Mouse (Mus musculus): ENCODE data around the gene Il22ra2. TPM values are rescaled to one million over a fixed set of nuclear protein-coding genes. Genes with fewer than 3 reads are reported as not detected.

Il22ra2 gene
- polyA plus RNA-seq, 1 experiment from 2014 or later, result not detected

DNA sequence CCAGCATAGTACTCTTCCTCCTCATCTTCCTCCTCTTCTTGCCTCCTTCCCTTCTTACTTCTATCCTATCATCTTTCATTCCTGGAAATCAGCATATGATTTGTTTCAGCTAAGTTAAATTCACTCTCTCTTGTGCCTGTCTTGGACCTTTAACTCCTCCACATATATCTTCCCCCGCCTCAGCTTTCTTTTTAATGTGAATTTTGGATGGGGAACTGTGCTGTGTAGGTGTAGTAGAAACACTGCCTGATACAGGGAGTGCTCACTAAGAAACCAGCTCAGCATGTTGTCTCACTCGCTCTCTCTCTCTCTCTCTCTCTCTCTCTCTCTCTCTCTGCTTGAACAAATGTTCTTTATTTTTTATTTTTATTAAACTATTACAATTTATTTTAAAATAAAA lies 23.3 kb downstream of the Il22ra2 start:
- Histone ChIP-seq H3K27me3 (ENCODE audit: insufficient read depth, low read length) (no peaks in the 10 kb centered on the region), H3K9ac (no peak overlapping the region), H3K36me3 (ENCODE audit: insufficient read depth) (no peaks in the 10 kb centered on the region), H3K27ac (ENCODE audit: low read depth) (no peak overlapping the region), H3K4me3 (ENCODE audit: low read depth, low read length) (no peak overlapping the region), H3K4me1 (ENCODE audit: insufficient read depth) (no peaks in the 10 kb centered on the region), H3K9me3 (ENCODE audit: low read depth, low read length) (no peaks in the 10 kb centered on the region), H3K4me2 (no peak overlapping the region)
- no peak for ATAC-seq (ENCODE audit: insufficient read depth)
- no peak for DNase-seq
- TF ChIP-seq CTCF (IDR thresholded peaks at IDR 0.05; ENCODE audit: low read depth), result no peak
- WGBS, result 85% methylated on average over 2 of the region's 2 CpGs

DNA sequence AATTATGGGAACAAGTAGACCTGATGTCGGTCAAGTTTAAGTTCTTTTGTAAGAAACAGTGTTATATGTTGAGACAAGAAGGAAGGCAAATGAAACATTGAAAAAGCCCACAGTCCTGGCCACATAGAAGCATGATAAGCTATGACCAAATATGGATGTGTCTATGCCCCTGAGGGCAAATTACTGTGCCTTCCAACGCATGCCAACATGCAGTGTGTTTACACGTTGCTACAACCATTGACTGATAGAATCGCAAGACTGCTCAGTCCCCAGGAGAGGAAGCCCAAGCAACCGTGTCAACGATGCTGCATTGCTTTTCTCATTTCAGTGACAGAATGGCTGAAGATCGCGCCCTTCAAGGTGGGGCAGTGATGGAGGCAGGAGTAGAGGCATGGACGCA lies 35.6 kb downstream of the Il22ra2 start:
- Histone ChIP-seq H3K9me3 (ENCODE audit: low read depth, low read length) (no peaks in the 10 kb centered on the region), H3K9ac (no peak overlapping the region), H3K36me3 (ENCODE audit: insufficient read depth) (no peaks in the 10 kb centered on the region), H3K4me3 (ENCODE audit: low read depth, low read length) (no peak overlapping the region), H3K4me2 (no peak overlapping the region), H3K27ac (ENCODE audit: low read depth) (no peak overlapping the region), H3K27me3 (ENCODE audit: insufficient read depth, low read length) (no peaks in the 10 kb centered on the region), H3K4me1 (ENCODE audit: insufficient read depth) (no peaks in the 10 kb centered on the region)
- no peak for TF ChIP-seq CTCF (IDR thresholded peaks at IDR 0.05; ENCODE audit: low read depth)
- DNase-seq (no peak), ATAC-seq (ENCODE audit: insufficient read depth) (no peak)
- WGBS, result 81% methylated on average over 9 of the region's 9 CpGs

DNA sequence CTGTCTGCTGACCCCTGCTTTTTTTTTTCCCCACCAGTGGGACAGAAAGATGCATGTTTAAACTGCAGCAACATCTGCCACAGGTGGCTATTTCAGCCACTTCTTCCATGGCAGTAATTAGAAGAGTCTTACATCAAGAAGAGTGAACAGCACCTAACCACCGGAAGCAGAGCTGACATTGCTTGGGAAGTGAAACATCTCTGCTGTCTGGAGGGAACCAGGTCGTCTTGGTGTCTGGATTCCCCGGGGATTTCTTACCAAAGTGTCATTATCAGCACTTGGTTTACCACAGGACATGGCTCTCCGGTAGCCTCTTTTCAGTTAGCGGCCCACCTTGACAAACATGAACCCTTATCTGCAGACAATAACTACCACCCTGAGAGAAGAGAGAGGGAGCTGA lies 38.2 kb downstream of the Il22ra2 start:
- Histone ChIP-seq H3K4me1 (ENCODE audit: insufficient read depth) (no peaks in the 10 kb centered on the region), H3K27ac (ENCODE audit: low read depth) (no peak overlapping the region), H3K36me3 (ENCODE audit: insufficient read depth) (no peaks in the 10 kb centered on the region), H3K4me3 (ENCODE audit: low read depth, low read length) (no peak overlapping the region), H3K9me3 (ENCODE audit: low read depth, low read length) (no peaks in the 10 kb centered on the region), H3K27me3 (ENCODE audit: insufficient read depth, low read length) (no peaks in the 10 kb centered on the region), H3K9ac (no peak overlapping the region), H3K4me2 (no peak overlapping the region)
- 69% methylated on average over 5 of the region's 5 CpGs for WGBS
- DNase-seq (no peak), ATAC-seq (ENCODE audit: insufficient read depth) (no peak)
- no peak for TF ChIP-seq CTCF (IDR thresholded peaks at IDR 0.05; ENCODE audit: low read depth)

DNA sequence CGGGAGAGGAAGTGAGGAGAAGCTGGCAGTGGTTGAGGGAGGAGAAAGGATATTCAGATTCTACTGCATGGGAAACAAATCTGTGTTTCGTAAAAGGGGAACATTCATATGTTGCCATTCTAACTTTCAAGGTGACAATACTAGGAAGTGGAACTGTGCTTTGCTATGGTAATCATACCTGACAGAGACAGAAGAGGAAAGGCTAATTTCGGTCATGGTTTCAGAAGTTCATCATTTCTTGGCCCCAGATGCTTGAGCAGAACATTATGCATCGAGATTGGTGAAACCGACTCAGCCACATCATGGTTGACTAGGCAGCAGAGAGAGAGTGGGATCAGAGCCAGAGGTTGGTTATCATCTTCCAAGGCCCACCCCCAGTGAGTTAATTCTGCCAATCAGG lies 47.2 kb downstream of the Il22ra2 start:
- H3K4me3 ChIP-seq (ENCODE audit: low read depth, low read length), result no peak overlapping the region
- H3K9me3 ChIP-seq (ENCODE audit: low read depth, low read length), result no peaks in the 10 kb centered on the region
- TF ChIP-seq CTCF (IDR thresholded peaks at IDR 0.05; ENCODE audit: low read depth), result no peak
- no peak for DNase-seq
- 85% methylated on average over 5 of the region's 5 CpGs for WGBS
- H3K9ac ChIP-seq, result no peak overlapping the region
- no peak overlapping the region for H3K4me2 ChIP-seq
- H3K36me3 ChIP-seq (ENCODE audit: insufficient read depth), result no peaks in the 10 kb centered on the region
- no peak for ATAC-seq (ENCODE audit: insufficient read depth)
- H3K27ac ChIP-seq (ENCODE audit: low read depth), result no peak overlapping the region
- H3K27me3 ChIP-seq (ENCODE audit: insufficient read depth, low read length), result no peaks in the 10 kb centered on the region
- H3K4me1 ChIP-seq (ENCODE audit: insufficient read depth), result no peaks in the 10 kb centered on the region

DNA sequence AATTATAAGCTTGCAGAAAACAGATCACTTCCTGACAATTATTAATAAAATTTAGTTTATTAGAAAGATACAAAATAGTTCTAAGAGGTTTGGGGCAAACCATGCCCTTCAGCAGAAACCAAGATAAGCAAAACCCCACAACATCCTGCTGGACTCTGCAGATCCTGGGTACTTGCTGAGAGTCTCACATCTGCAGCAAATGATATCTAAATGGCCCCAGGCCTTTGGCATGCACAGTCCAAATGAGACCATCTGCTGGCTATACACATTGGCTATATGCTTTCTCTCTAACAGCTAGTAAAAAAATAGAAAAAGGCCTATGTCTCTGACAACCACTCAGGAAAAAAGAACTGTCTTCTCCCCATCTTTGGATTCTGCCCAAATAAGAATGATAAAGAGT lies 50.2 kb downstream of the Il22ra2 start:
- Histone ChIP-seq H3K4me3 (ENCODE audit: low read depth, low read length) (no peak overlapping the region), H3K4me1 (ENCODE audit: insufficient read depth) (no peaks in the 10 kb centered on the region)
- DNase-seq, result no peak

DNA sequence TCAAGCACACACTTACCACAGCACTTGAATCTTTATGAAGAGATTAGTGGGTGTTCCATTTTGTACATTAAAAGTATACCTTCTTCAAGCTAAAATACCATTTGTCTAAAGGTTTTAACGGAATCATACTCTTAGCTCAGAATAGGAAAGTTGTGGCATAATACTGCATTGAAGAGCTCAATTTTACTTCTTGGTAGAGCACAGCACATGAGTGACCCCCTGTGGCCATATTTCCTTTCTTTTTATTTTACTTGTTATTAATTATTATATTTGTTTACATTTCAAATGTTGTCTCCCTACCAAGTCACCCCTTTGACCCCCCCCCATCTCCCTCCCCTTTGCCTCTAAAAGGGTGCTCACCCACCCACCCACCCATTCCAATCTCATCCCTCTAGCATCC lies 51.3 kb downstream of the Il22ra2 start:
- ATAC-seq (ENCODE audit: insufficient read depth) (no peak), DNase-seq (peak; percentile 17)
- Histone ChIP-seq H3K27me3 (ENCODE audit: insufficient read depth, low read length) (no peaks in the 10 kb centered on the region), H3K9me3 (ENCODE audit: low read depth, low read length) (no peaks in the 10 kb centered on the region), H3K27ac (ENCODE audit: low read depth) (no peak overlapping the region), H3K4me2 (no peak overlapping the region), H3K36me3 (ENCODE audit: insufficient read depth) (no peaks in the 10 kb centered on the region), H3K9ac (no peak overlapping the region), H3K4me1 (ENCODE audit: insufficient read depth) (no peaks in the 10 kb centered on the region), H3K4me3 (ENCODE audit: low read depth, low read length) (no peak overlapping the region)
- TF ChIP-seq CTCF (IDR thresholded peaks at IDR 0.05; ENCODE audit: low read depth), result peak; percentile 24; the same call in 1 of the 2 replicates
- WGBS, result 78% methylated on average over 1 of the region's 1 CpGs

More for the DNA sequence above, 50.2 kb downstream of the Il22ra2 start:
- Histone ChIP-seq H3K9me3 (ENCODE audit: low read depth, low read length) (no peaks in the 10 kb centered on the region), H3K4me2 (no peak overlapping the region), H3K27ac (ENCODE audit: low read depth) (no peak overlapping the region), H3K9ac (no peak overlapping the region), H3K36me3 (ENCODE audit: insufficient read depth) (no peaks in the 10 kb centered on the region), H3K27me3 (ENCODE audit: insufficient read depth, low read length) (no peaks in the 10 kb centered on the region)
- ATAC-seq (ENCODE audit: insufficient read depth), result no peak
- TF ChIP-seq CTCF (IDR thresholded peaks at IDR 0.05; ENCODE audit: low read depth), result no peak

Other genes with a start within 250 kb of the Il22ra2 start
- 67.1 and 71.1 TPM in 2 replicates for gene Ifngr1, start 30.0 kb upstream of the Il22ra2 start, polyA plus RNA-seq (2014; fragmentation: Nextera tagmentation; extraction: Ambion mirVana)
- 0.20 TPM in 1 of 2 replicates, not detected in the other for gene Il20ra, start 90.6 kb downstream of the Il22ra2 start, polyA plus RNA-seq (2014; fragmentation: Nextera tagmentation; extraction: Ambion mirVana)
- gene Slc35d3, start 229.5 kb downstream of the Il22ra2 start, polyA plus RNA-seq (2014; fragmentation: Nextera tagmentation; extraction: Ambion mirVana), result 0.30 and 0.89 TPM in 2 replicates

Measured in lung, embryonic 14.5 days (tissue).